Mouse (Mus musculus): Measurements from ENCODE around the gene Tmem212. TPM values are rescaled to one million over a fixed set of nuclear protein-coding genes. Genes with fewer than 3 reads are reported as not detected.

Tmem212 gene
- total RNA-seq, 2 experiments from 2014 or later = not detected

DNA sequence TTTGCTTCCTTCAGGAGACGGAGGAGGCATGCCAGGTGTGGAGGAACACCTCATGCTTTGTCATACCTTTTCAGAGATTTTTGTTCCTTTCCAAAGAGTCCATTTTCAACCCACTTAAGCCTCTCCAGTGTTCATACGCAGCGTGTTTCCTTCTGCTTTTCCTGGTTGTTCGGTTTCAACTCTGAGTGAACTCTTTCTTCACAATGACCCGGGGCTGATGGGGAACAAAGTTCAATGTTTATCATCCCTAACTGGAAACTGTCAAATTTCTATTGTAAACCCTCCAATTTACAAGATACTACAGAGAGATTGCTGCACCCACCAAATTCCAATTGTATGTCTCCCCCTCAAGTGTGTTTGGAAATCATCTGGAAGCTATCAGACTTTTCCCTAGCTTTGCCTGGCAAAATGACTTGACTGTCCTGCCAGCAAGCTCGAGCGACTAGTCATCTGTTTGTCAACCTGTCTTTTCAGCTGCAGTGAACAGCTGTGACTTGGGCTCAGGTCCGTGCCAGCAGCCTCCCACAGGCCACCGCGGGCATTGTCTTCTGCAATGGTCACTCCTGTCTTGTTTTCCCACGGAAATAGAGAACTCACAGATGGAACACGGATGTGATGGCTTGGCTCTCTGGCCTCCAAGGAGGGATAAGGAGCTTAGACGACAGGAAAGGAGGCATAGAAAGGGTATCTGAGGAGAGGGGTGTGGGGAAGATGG lies 3.0 kb upstream of the Tmem212 start:
- DNase-seq = peak in 1 of 2 experiments; percentile 3

DNA sequence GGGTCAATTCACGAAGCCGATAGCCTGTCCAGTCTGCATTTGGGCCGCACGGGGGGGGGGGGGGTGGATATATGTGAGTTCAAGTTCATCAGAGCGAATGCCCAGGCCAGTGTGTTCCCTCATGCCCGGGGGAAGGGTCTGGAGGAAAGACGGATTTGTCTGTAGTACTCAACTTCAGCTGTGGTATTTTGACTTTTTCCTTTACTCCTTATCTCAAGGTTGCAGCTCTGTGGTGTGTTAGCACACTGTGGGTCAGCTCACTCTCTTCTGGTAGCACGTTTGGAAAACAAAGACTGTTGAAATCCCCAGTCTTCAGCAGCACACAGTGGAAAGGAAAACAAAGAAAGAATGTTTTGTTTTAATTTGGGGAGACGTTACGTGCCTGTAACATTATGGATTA lies 2.0 kb upstream of the Tmem212 start:
- no peak for DNase-seq

DNA sequence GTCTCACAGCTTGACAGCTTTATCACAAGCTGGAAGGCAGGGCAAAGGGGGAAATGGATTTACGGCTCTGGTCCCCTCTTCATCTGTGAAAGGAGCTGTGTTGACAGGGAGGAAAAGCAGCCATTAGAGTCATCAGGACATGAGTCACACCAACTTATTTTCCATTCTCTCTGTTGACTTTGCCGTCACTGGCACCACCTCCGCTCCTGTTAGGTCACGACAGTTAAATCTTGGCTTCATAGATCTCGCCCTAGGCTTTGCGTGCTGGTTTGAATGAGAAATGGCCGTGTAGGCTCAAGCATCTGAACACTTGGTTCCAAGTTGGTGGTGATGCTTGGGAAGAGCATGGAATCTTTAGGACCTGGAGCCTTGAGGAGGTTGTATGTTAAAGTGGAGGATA lies 9.6 kb downstream of the Tmem212 start:
- no peak for DNase-seq

DNA sequence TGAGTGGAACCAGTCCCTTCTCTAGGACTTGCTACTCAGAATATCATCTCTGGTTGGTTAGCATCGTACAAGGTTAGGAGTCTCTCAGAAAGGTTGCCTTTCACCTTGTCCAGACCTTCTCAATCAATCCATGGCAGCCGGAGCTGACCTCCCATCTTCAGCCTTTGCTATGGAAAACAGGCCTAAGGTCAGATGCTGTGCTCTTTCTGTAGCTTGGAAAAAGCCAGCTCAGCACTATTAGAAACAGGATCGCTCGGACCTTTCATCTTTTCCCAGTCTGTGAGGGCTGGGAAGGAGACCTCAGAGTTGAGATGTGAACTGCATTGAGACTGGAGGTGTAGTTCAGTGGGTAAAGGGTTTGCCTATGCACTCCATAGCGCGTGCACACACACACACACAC lies 10.6 kb downstream of the Tmem212 start:
- DNase-seq = no peak

- no peak for DNase-seq
Measured at GRCm38 (mm10) chr3:27881897-27882835, 14.0 kb downstream of the Tmem212 start.

DNA sequence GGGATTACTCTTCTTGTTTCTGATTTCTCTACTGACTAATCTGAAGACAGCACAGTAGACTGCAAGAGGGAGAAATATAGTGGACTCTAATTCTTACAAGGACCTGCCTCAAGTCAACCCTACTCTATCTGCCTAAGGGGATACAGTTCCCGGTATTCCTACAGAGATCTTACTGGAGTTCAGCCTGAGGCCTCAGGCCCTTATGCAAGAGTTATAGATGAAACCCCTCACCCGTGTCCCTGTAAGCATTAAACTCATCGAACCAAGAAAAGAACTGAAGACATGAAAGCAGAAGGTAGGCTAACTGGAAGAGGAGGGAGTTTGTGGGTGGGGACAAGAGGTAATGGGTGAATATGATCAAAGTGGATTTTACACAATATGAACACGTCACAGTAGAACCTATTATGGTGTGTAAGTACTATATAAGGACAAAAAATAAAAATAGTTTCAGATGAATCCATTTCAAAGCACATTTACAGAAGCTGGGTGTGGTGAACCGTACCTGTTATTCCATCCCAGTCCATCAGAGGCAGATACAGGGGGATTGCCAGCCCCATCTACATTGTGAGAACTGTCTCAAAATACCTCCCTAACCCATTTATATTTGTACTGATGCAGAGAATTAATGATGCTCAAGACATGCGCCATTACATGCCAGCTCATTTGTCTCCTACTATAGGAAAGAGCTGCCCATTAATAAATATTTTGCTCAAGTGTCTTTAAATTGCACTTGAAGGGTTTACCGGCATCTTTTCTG lies 17.1 kb downstream of the Tmem212 start:
- no peak for DNase-seq

DNA sequence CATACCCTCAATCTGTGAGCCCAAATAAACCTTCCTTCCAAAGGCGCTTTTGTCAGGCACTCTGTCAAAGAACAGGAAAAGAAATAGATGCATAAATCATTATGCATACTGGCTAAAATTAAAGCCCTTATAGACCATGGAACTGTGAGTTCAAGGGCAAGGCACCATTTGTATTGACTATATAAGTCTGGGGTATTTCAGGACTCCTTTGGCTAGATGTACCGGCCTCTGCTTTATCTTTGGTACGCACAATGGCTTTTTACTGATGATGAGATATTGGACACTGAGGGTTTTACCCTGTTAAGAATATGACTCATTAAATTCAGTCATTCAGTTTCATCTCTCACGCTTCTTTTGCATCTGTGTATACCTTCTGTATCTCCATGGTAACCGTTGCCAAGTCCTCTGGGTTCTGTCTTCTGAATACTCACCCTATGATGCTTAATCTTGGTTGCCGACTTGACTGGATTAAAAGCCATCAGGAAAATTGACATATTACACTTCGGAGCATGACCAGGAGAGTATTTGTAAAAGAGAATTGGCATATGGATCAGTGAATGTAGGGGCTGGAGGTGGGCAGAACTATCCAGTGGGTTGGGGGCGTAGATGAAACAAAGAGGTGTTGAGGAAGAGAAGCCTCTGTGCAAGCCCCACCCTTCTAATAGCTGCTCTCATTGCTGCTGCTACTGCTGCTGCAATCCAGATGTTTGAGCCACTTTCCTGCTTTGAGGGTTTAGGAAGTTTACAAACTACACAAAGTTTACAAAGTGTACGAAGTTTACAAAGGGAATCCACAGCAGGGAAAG lies 22.7 kb downstream of the Tmem212 start:
- no peak for DNase-seq

DNA sequence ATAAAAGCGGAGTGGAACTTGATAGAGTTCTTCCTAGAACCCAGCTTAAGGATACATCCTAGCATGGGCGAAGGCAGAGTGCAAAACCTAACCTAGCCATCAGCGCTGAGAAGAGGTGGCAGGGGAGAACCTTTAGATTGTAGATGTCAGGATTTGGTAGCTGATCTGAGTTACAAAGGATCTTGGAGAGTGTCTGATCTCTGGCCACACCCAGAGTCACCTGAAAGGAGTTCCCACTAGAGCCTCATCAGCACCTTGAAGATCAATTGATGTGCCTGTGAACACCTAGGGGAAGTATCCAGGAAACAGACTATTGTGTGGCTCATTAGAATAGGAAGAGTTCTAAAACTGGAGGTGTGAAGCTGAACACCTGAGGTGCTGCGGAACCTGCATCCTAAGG lies 23.7 kb downstream of the Tmem212 start:
- DNase-seq = no peak

DNA sequence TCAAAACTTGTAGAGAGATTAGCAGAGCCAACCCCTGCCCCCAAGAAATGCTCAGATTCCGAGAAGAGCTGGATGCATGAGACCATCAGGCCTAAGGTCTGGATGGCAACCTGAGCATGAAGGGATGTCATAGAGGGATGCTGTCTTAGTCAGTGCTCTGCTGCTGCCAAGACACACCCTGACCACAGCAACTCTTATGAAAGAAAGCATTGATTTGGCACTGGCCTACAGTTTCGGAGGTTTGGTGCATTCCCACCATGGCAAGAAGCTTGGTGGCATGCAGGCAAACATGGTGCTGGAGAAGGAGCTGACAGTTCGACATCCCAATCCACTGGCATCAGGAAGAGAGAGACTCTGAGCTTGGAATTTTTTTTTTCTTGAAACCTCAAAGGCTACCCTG lies 24.3 kb downstream of the Tmem212 start:
- DNase-seq = no peak

- DNase-seq = no peak
Measured at GRCm38 (mm10) chr3:27871371-27871770, 24.8 kb downstream of the Tmem212 start.

DNA sequence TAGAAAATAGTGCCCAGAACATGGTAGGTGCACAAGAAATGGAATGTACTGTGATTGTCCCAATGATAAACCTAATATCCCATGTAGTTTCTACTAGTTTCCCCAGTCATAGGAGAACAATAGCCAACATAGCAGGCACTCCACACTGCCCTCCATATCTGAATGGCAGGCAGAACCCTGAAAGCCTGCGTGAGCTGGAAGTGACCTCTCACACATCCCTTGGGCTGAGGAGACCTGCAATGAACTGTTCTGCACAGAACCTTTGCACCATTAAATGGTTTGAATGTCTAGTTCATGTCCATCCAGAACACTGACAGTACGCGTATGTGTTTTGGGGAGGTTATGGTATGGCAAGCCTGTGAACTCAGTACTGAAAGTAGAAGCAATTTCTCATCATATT lies 27.5 kb downstream of the Tmem212 start:
- DNase-seq = no peak

- DNase-seq = no peak
Measured at GRCm38 (mm10) chr3:27867731-27868130, 28.4 kb downstream of the Tmem212 start.

DNA sequence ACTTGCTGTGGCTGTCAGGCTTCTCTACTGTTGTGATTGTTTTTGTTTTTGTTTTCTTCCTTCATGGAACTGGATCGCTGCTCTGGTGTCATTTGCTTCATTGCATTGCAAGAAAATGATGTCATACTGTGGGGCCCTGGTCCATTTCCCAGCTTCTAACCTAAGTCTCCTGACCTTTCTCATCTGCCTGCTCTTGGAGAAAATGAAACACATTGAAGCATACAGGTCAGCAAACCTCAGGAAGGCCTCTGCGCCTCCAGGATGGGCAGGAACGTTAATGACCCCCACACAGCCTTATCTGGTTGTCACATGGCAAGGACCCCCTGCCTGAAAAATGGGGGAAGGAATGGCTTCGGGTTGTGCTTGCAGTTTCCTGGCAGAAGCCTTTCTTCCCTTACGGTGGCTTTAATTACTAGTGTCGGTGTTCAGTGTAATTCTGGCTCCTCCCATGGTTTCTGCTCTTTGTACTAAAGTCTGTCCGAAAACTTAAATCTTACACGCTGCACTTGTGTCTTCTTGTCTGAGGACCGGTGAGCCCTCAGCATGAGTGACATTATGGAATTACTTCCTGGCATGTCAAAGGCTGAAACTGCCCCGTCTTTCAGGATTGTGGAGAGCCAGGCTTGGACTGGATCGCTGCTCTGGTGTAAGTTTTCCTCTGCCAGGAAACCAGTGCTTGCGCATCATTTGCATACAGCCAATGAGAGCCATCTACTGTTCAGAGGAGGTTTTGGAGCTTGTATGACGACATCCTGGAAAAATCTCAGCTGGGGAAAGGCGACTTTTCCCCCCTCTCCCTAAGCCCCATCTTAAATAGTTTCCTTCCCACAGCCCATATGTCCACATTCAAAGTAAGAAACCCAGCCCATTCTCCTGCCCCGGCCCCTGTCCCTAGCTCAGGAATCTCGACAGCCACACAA lies 33.1 kb downstream of the Tmem212 start:
- DNase-seq = peak; percentile 77 to 79

GRCm38 (mm10) chr3:27861601-27862000 lies 34.6 kb downstream of the Tmem212 start:
- peak; percentile 90 to 92 for DNase-seq

- DNase-seq = no peak
Measured at GRCm38 (mm10) chr3:27861086-27861485, 35.1 kb downstream of the Tmem212 start.

GRCm38 (mm10) chr3:27859161-27859561 lies 37.0 kb downstream of the Tmem212 start:
- no peak for DNase-seq

DNA sequence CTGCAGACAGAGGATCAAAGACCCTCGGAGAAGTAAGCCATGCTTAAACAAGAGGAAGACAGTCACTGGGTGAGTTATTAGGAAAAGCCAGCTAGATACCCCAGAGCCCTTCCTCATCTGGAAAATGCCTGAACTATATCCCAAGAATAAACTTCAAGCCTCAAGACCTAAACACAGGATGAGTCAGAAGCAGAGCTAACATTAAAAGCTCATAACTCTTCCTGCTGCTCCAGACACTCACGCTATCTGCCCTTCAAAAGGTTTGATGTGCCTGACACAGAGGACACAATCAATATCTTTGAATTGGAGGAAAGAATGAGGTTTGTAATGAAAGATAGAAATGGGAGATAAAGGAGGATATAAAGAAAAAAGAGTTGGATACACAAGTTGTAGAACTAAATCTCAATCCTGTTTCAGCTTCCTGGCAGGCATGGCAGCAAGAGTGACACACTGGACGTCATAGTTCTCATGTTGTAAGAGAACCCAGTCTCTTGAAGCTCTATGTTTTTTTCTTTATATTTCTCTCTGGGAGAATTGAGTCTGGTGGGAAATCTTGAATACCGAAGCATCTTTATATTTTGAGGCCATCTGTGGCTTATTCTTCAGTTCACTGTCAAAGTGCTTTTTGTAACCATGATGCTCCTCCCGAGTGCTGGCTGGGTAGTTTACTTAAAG lies 37.6 kb downstream of the Tmem212 start:
- no peak for DNase-seq

DNA sequence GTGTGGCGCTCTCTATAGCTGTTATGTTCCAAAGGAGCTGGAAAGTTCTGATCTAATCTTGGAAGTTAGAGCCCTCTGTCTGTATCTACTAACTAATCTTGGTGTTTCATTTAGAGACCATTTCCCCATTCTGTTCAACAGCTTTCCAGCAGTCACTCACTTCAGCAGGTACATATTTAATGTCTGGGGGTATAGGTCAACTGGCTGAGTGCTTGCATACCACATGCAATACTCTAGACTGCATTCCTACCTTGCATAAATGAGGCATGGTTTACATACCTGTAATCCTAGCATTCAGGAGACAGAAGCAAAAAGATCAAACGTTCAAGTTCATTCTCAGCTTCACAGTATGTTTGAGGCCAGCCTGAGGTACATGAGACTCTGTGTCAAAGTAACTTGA lies 39.9 kb downstream of the Tmem212 start:
- no peak for DNase-seq

DNA sequence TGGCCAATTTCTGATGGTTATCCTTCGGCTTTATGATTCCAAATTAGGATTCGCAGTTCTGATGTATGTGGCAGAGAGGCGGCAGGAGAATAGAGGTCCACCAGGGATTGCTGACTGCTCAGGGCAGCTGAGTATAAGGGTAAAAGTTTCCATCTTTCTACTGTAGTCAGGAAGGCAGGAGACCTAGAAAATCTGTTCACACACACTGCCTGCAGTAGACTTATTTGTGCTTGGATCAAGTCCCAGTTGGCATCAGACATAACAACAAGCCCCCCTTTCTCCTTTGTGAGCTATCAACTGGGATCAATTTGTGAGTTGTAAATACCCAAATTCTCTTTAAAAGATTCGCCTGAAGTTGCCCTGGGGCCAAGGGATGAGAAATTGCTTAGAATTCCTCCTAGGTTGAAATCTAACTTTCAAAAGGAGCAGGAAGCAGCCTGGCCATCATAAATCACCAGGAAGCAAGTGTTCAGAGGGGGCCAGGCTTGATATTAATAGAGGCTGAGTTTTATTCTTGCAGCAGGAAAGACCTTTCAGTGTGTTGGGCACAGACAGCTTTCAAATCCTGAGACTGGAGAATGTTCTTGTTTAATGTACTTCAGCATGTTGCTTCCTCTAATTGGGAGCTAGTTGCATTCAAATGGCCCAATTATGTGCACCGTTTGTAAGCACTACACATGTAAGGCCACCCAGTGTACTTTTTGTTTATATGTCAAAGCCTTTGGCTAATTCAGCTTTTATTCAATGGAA lies 41.6 kb downstream of the Tmem212 start:
- peak in 1 of 2 experiments; percentile 5 for DNase-seq

Measured in adrenal gland, postnatal 36 days (tissue).